Mouse (Mus musculus) kidney, embryonic 15.5 days (tissue): ENCODE data around the gene Ly6g6d. TPM values are rescaled to one million over a fixed set of nuclear protein-coding genes. Genes with fewer than 3 reads are reported as not detected.

ENCODE experiments used
- ATAC-seq: fragments of 200-750 bp; cut with Nextera tagmentation; replicated peaks from 2 replicates; pipeline ENCODE4 v1.8.0; 2017; ENCODE audit warnings: moderate TSS enrichment; ENCODE audit not compliant: low FRiP score
- H3K27ac ChIP-seq: fragments of 300-500 bp; sonication (generic); 2 replicates; pipeline ENCODE4 v1.5.1; 2015; ENCODE audit warnings: mild to moderate bottlenecking, inconsistent platforms
- H3K27me3 ChIP-seq: fragments of 300-500 bp; sonication (generic); 2 replicates; pipeline ENCODE4 v1.6.1; 2015; ENCODE audit warnings: inconsistent platforms
- H3K36me3 ChIP-seq: fragments of 300-500 bp; sonication (generic); 2 replicates; pipeline ENCODE4 v1.6.1; 2015; ENCODE audit warnings: inconsistent platforms
- H3K4me1 ChIP-seq: fragments of 300-500 bp; sonication (generic); 2 replicates; pipeline ENCODE4 v1.6.1; 2015; ENCODE audit warnings: inconsistent platforms
- H3K4me2 ChIP-seq: fragments of 300-500 bp; sonication (generic); 2 replicates; pipeline ENCODE4 v1.6.1; 2015; ENCODE audit warnings: moderate library complexity, mild to moderate bottlenecking, inconsistent platforms
- H3K4me3 ChIP-seq: fragments of 300-500 bp; sonication (generic); replicated peaks from 2 replicates; pipeline ENCODE4 v1.5.1; 2015; ENCODE audit warnings: mild to moderate bottlenecking, inconsistent platforms
- H3K9ac ChIP-seq: fragments of 300-500 bp; sonication (generic); 2 replicates; pipeline ENCODE4 v1.6.1; 2015; ENCODE audit warnings: mild to moderate bottlenecking, inconsistent platforms
- H3K9me3 ChIP-seq: fragments of 300-500 bp; sonication (generic); replicated peaks from 2 replicates; pipeline ENCODE4 v1.6.1; 2016; ENCODE audit warnings: inconsistent platforms
- WGBS: fragments of 180-500 bp; shearing (Covaris S2); methylation state at CpG from one replicate; pipeline ENCODE4 v1.1.7; 2015; ENCODE audit warnings: mixed read lengths; 5-methylcytosine and 5-hydroxymethylcytosine counted together
- polyA plus RNA-seq: library from polyadenylated mRNA; unstranded; fragments of >200 nt; fragmentation: Nextera tagmentation; extraction: Ambion mirVana; gene quantifications from 2 replicates; pipeline ENCODE4 v1.2.1, GENCODE M21; 2015

Ly6g6d gene
- polyA plus RNA-seq, 1 experiment from 2014 or later, result 5.0 TPM

- no peaks in the 10 kb centered on the region for H3K36me3 ChIP-seq
- no peak overlapping the region for H3K27ac ChIP-seq
- H3K4me2 ChIP-seq, result no peak overlapping the region
- H3K9ac ChIP-seq, result no peak overlapping the region
- no peaks in the 10 kb centered on the region for H3K27me3 ChIP-seq
- no peaks in the 10 kb centered on the region for H3K9me3 ChIP-seq
- WGBS, result 79% methylated on average over 5 of the region's 5 CpGs
- H3K4me3 ChIP-seq, result no peak overlapping the region
- no peak for ATAC-seq
- H3K4me1 ChIP-seq, result peaks cover 46% of the 10 kb centered on the region
Observed at GRCm38 (mm10) chr17:35023221-35023620, 54.6 kb downstream of the Ly6g6d start.

- WGBS, result 92% methylated on average over 8 of the region's 8 CpGs
- H3K27ac ChIP-seq, result peak overlapping the region; percentile 76; the same call in 1 of the 2 replicates
- no peak for ATAC-seq
Observed at GRCm38 (mm10) chr17:35022541-35023060, 55.3 kb downstream of the Ly6g6d start.

GRCm38 (mm10) chr17:35021842-35022477 lies 55.9 kb downstream of the Ly6g6d start:
- Histone ChIP-seq H3K27me3 (no peaks in the 10 kb centered on the region), H3K4me1 (peaks cover 37% of the 10 kb centered on the region), H3K9me3 (no peaks in the 10 kb centered on the region), H3K9ac (no peak overlapping the region), H3K4me2 (peak overlapping the region; percentile 46; the same call in 1 of the 2 replicates), H3K4me3 (no peak overlapping the region), H3K36me3 (peaks cover 3% of the 10 kb centered on the region), H3K27ac (peak overlapping the region; percentile 76)
- ATAC-seq, result 0 out of 2 replicates have a peak, but pooled peaks have one; percentile 16
- WGBS, result 56% methylated on average over 6 of the region's 6 CpGs

More at GRCm38 (mm10) chr17:35022541-35023060, 55.3 kb downstream of the Ly6g6d start:
- Histone ChIP-seq H3K4me1 (peaks cover 43% of the 10 kb centered on the region), H3K9me3 (no peaks in the 10 kb centered on the region), H3K9ac (no peak overlapping the region), H3K27me3 (no peaks in the 10 kb centered on the region), H3K36me3 (no peaks in the 10 kb centered on the region; the same call in 1 of the 2 replicates), H3K4me3 (no peak overlapping the region), H3K4me2 (no peak overlapping the region)

Other genes starting within 250 kb of the Ly6g6d start
- gene Stk19, start 241.1 kb downstream of the Ly6g6d start, polyA plus RNA-seq, result 29.4 and 29.6 TPM in 2 replicates
- 62.7 and 73.0 TPM in 2 replicates for gene Dxo, start 241.0 kb downstream of the Ly6g6d start, polyA plus RNA-seq
- gene Skiv2l, start 227.9 kb downstream of the Ly6g6d start, polyA plus RNA-seq, result 48.5 and 53.1 TPM in 2 replicates
- 101 and 116 TPM in 2 replicates for gene Nelfe, start 227.7 kb downstream of the Ly6g6d start, polyA plus RNA-seq
- 12.1 and 13.3 TPM in 2 replicates for gene Cfb, start 215.5 kb downstream of the Ly6g6d start, polyA plus RNA-seq
- 5.0 TPM in 2 replicates for gene Zbtb12, start 198.6 kb downstream of the Ly6g6d start, polyA plus RNA-seq
- gene Gm20547, start 196.0 kb downstream of the Ly6g6d start, polyA plus RNA-seq, result not detected in 2 replicates
- gene C2, start 179.8 kb downstream of the Ly6g6d start, polyA plus RNA-seq, result 2.6 and 3.6 TPM in 2 replicates
- gene Ehmt2, start 179.6 kb downstream of the Ly6g6d start, polyA plus RNA-seq, result 80.1 and 93.7 TPM in 2 replicates
- 12.4 and 13.0 TPM in 2 replicates for gene Slc44a4, start 163.6 kb downstream of the Ly6g6d start, polyA plus RNA-seq
- gene Neu1, start 146.8 kb downstream of the Ly6g6d start, polyA plus RNA-seq, result 33.7 and 37.0 TPM in 2 replicates
- gene Hspa1b, start 118.8 kb downstream of the Ly6g6d start, polyA plus RNA-seq, result 0.49 and 0.53 TPM in 2 replicates
- not detected in 2 replicates for gene Gm20481, start 108.2 kb downstream of the Ly6g6d start, polyA plus RNA-seq
- gene Hspa1a, start 105.9 kb downstream of the Ly6g6d start, polyA plus RNA-seq, result 7.8 and 8.4 TPM in 2 replicates
- gene Hspa1l, start 105.4 kb downstream of the Ly6g6d start, polyA plus RNA-seq, result 0.81 and 1.6 TPM in 2 replicates
- 229 and 231 TPM in 2 replicates for gene Lsm2, start 96.2 kb downstream of the Ly6g6d start, polyA plus RNA-seq
- 128 and 140 TPM in 2 replicates for gene Vars, start 77.1 kb downstream of the Ly6g6d start, polyA plus RNA-seq
- 0.19 and 0.29 TPM in 2 replicates for gene Vwa7, start 61.5 kb downstream of the Ly6g6d start, polyA plus RNA-seq
- 6.2 and 6.8 TPM in 2 replicates for gene Sapcd1, start 50.0 kb downstream of the Ly6g6d start, polyA plus RNA-seq
- gene Msh5, start 31.3 kb downstream of the Ly6g6d start, polyA plus RNA-seq, result 5.2 and 5.4 TPM in 2 replicates
- 300 and 320 TPM in 2 replicates for gene Clic1, start 28.1 kb downstream of the Ly6g6d start, polyA plus RNA-seq
- 324 and 356 TPM in 2 replicates for gene Ddah2, start 19.0 kb downstream of the Ly6g6d start, polyA plus RNA-seq
- gene Ly6g6c, start 12.7 kb downstream of the Ly6g6d start, polyA plus RNA-seq, result 1.6 TPM in 1 of 2 replicates, not detected in the other
- gene Mpig6b, start 11.9 kb downstream of the Ly6g6d start, polyA plus RNA-seq, result 0.41 and 0.52 TPM in 2 replicates
- gene Ly6g6e, start 1.2 kb downstream of the Ly6g6d start, polyA plus RNA-seq, result 1.2 and 1.6 TPM in 2 replicates
- gene Ly6g6f, start 7.5 kb upstream of the Ly6g6d start, polyA plus RNA-seq, result not detected in 2 replicates
- gene Abhd16a, start 11.2 kb upstream of the Ly6g6d start, polyA plus RNA-seq, result 94.7 and 103 TPM in 2 replicates
- gene Ly6g5c, start 30.2 kb upstream of the Ly6g6d start, polyA plus RNA-seq, result not detected in 2 replicates
- gene Ly6g5b, start 37.4 kb upstream of the Ly6g6d start, polyA plus RNA-seq, result 0.99 and 1.9 TPM in 2 replicates
- gene Gpank1, start 43.4 kb upstream of the Ly6g6d start, polyA plus RNA-seq, result 19.0 and 20.3 TPM in 2 replicates
- gene Csnk2b, start 44.0 kb upstream of the Ly6g6d start, polyA plus RNA-seq, result 281 and 284 TPM in 2 replicates
- gene D17H6S53E, start 48.3 kb upstream of the Ly6g6d start, polyA plus RNA-seq, result 10.5 and 12.2 TPM in 2 replicates
- 21.0 and 25.7 TPM in 2 replicates for gene Apom, start 54.0 kb upstream of the Ly6g6d start, polyA plus RNA-seq
- gene Bag6, start 57.1 kb upstream of the Ly6g6d start, polyA plus RNA-seq, result 56.1 and 64.9 TPM in 2 replicates
- gene Prrc2a, start 86.8 kb upstream of the Ly6g6d start, polyA plus RNA-seq, result 176 and 209 TPM in 2 replicates
- 8.8 and 9.2 TPM in 2 replicates for gene Aif1, start 98.0 kb upstream of the Ly6g6d start, polyA plus RNA-seq
- 12.1 and 13.7 TPM in 2 replicates for gene Lst1, start 110.4 kb upstream of the Ly6g6d start, polyA plus RNA-seq
- gene Ltb, start 116.4 kb upstream of the Ly6g6d start, polyA plus RNA-seq, result 0.53 and 0.72 TPM in 2 replicates
- 0.12 TPM in 1 of 2 replicates, not detected in the other for gene Tnf, start 123.9 kb upstream of the Ly6g6d start, polyA plus RNA-seq
- gene Lta, start 127.3 kb upstream of the Ly6g6d start, polyA plus RNA-seq, result 0.10 TPM in 1 of 2 replicates, not detected in the other
- gene Gm16181, start 142.8 kb upstream of the Ly6g6d start, polyA plus RNA-seq, result 0.65 and 0.69 TPM in 2 replicates
- 6.2 and 6.4 TPM in 2 replicates for gene Atp6v1g2, start 155.6 kb upstream of the Ly6g6d start, polyA plus RNA-seq
- 11.3 and 12.4 TPM in 2 replicates for gene Nfkbil1, start 157.7 kb upstream of the Ly6g6d start, polyA plus RNA-seq
- gene Ddx39b, start 163.7 kb upstream of the Ly6g6d start, polyA plus RNA-seq, result 531 and 538 TPM in 2 replicates
- 64.5 and 66.1 TPM in 2 replicates for gene H2-D1, start 184.7 kb upstream of the Ly6g6d start, polyA plus RNA-seq
- gene H2-Q1, start 242.3 kb upstream of the Ly6g6d start, polyA plus RNA-seq, result 0.13 TPM in 1 of 2 replicates, not detected in the other